Mouse (Mus musculus) E14TG2a.4 (cell line): ENCODE data around the gene Zdhhc18.
A peak's percentile ranks its signal among the peaks of the same experiment; 100 is the strongest.

Experiments used
- H3K27me3 ChIP-seq: 2 replicates; pipeline ENCODE4 v1.6.1; 2014; ENCODE audit warnings: low read length, control low read depth; ENCODE audit not compliant: insufficient read depth
- H3K36me3 ChIP-seq: 2 replicates; pipeline ENCODE4 v1.6.1; 2014; ENCODE audit warnings: low read length, control low read depth; ENCODE audit not compliant: insufficient read depth
- H3K4me1 ChIP-seq: replicated peaks from 2 replicates; pipeline ENCODE4 v1.6.1; 2014; ENCODE audit warnings: low read depth, low read length, control low read depth
- H3K4me3 ChIP-seq: replicated peaks from 2 replicates; pipeline ENCODE4 v1.5.1; 2014; ENCODE audit warnings: mild to moderate bottlenecking, low read length
- H3K9me3 ChIP-seq: 2 replicates; pipeline ENCODE4 v1.6.1; 2014; ENCODE audit warnings: low read length, control low read depth
- CTCF ChIP-seq: conservative IDR thresholded peaks from 2 replicates; pipeline ENCODE4 v1.5.1; 2014; ENCODE audit warnings: low read length
- NANOG ChIP-seq: IDR thresholded peaks from 2 replicates; pipeline ENCODE4 v1.6.1; 2014; ENCODE audit warnings: borderline replicate concordance, low read length, mixed read lengths
- POU5F1 ChIP-seq: IDR thresholded peaks from 2 replicates; pipeline ENCODE4 v1.6.1; 2014; ENCODE audit warnings: low read length, borderline replicate concordance

The Zdhhc18 gene

GRCm38 (mm10) chr4:133574843-133575202 is 75.1 kb downstream of the Zdhhc18 start:
- H3K36me3 ChIP-seq, result peaks cover 22% of the 10 kb centered on the region
- peaks cover 50% of the 10 kb centered on the region for H3K4me1 ChIP-seq
- no peaks in the 10 kb centered on the region for H3K27me3 ChIP-seq

DNA sequence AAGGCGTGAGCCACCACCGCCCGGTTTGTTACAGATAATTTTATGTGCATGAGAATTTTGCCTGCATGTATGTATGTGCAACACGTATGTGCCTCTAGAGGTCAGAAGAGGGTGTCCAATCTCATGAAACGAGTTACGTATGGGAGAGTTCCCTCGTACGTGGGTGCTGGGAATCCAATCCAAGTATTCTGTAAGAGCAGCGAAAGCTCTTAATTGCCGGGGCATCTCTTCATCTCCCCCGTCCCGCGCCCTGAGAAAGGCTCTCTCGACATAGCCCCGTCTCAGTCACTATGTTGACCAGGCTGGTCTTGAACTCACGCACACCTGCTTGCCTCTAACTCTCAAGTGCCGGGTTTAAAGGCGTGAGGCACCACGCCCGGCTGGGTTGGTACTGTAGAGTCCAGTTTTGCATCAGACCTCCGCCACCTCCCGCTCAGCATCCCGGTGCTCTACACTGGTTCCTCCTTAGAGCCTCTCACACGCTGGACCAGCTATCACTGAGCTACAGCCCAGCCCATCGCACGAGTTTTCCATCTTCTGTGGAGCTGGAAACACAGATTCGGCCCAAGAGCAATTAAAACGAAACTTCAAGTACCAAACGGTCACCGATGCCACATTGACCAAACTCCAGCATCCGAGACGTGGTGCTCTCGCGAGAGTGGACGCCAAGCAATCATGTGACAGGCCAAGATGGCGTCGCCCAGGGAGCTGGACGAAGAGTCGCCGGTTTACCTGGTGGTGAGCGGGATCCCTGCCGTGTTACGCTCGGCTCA is 75.7 kb downstream of the Zdhhc18 start, which contains the start of gene Gpatch3:
Gene Gpatch3 (plus strand): TSS at position 676 of the 773 bp plus-strand sequence.
- Histone ChIP-seq H3K36me3 (peaks cover 17% of the 10 kb centered on the region), H3K4me3 (peak within 1 kb of the TSS; percentile 99), H3K4me1 (peaks cover 50% of the 10 kb centered on the region), H3K27me3 (no peaks in the 10 kb centered on the region), H3K9me3 (no peaks in the 10 kb centered on the region)
- TF ChIP-seq CTCF, result 0 out of 2 replicates have a peak, but pooled peaks have one; percentile 1
- no peak for TF ChIP-seq POU5F1

More at GRCm38 (mm10) chr4:133574843-133575202, 75.1 kb downstream of the Zdhhc18 start:
- H3K4me3 ChIP-seq, result peak overlapping the region; percentile 99
- no peak for TF ChIP-seq POU5F1
- TF ChIP-seq CTCF, result no peak
- TF ChIP-seq NANOG, result no peak
- no peaks in the 10 kb centered on the region for H3K9me3 ChIP-seq

GRCm38 (mm10) chr4:133570066-133570466 is 79.9 kb downstream of the Zdhhc18 start:
- Histone ChIP-seq H3K4me1 (peaks cover 31% of the 10 kb centered on the region), H3K4me3 (peak overlapping the region; percentile 65), H3K36me3 (no peaks in the 10 kb centered on the region), H3K9me3 (no peaks in the 10 kb centered on the region), H3K27me3 (no peaks in the 10 kb centered on the region)
- TF ChIP-seq POU5F1 (no peak), NANOG (no peak), CTCF (no peak)

DNA sequence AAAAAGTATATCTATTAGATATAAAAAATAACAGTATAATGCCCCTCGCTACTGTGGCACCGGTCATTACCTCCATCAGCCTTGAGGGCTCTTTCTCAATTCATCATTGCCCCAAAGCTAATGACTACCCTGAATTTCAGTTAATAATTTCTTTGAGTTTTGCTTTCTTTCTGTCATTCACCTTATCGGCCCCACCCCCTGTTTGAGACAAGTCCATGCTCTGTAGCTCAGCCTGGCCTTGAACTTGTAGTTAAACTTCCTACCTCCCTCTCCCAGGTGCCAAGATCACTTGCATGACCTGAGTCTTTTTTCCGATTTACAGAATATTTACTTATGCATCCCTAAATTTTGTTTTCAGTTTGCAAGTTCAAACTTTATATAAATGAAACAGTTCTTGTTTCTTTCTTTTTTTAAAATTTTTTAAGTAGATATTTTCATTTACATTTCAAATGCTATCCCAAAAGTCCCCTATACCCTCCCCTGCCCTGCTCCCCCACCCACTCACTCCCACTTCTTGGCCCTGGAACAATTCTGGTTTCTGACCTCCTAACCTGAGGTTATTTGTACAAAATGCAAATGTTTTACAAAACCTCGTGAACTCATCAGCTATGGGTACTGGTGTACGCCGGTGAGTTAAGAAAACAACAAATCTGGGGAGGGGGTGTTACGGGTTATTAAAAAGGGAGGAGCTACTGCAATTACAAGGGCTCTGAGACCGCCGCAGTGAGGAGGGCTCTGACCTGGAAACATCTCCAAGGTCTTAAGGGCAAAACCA is 80.5 kb downstream of the Zdhhc18 start:
- Histone ChIP-seq H3K27me3 (no peaks in the 10 kb centered on the region), H3K36me3 (no peaks in the 10 kb centered on the region), H3K9me3 (no peaks in the 10 kb centered on the region), H3K4me1 (peaks cover 31% of the 10 kb centered on the region), H3K4me3 (peak overlapping the region; percentile 65)
- TF ChIP-seq CTCF (no peak), NANOG (no peak), POU5F1 (no peak)

GRCm38 (mm10) chr4:133567251-133567650 is 82.7 kb downstream of the Zdhhc18 start:
- Histone ChIP-seq H3K9me3 (no peaks in the 10 kb centered on the region), H3K4me3 (no peak overlapping the region), H3K4me1 (peaks cover 34% of the 10 kb centered on the region), H3K36me3 (no peaks in the 10 kb centered on the region), H3K27me3 (no peaks in the 10 kb centered on the region)
- no peak for TF ChIP-seq CTCF
- no peak for TF ChIP-seq NANOG
- TF ChIP-seq POU5F1, result no peak

DNA sequence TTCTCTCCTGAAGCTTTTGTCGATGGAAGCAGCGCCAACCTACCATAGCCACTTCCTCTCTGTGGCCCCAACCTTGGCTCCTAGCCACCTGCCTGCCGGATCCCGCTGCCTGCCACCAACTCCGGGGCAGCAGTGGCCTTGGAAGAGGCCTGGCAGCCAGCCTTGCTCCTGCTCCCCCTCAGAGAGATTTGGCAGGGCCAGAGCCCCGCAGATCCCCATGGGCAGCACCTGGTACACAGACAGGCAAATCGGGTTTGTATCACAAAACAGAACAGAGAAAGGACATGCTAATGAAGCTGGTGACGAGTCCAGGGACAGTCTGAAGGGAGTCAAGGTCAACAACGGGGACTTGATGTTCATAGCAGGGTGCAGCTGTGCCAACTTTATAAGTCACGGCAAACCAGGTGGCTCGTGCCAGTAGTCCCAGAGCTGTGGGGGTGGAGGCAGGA is 86.8 kb downstream of the Zdhhc18 start:
- Histone ChIP-seq H3K27me3 (no peaks in the 10 kb centered on the region), H3K4me3 (peak overlapping the region; percentile 20; the same call in 1 of the 2 replicates), H3K9me3 (no peaks in the 10 kb centered on the region), H3K4me1 (peaks cover 28% of the 10 kb centered on the region), H3K36me3 (no peaks in the 10 kb centered on the region)
- no peak for TF ChIP-seq NANOG
- no peak for TF ChIP-seq POU5F1
- no peak for TF ChIP-seq CTCF

- Histone ChIP-seq H3K4me1 (peaks cover 23% of the 10 kb centered on the region), H3K36me3 (no peaks in the 10 kb centered on the region), H3K27me3 (peaks cover 6% of the 10 kb centered on the region), H3K4me3 (no peak overlapping the region), H3K9me3 (no peaks in the 10 kb centered on the region)
- TF ChIP-seq POU5F1, result no peak
Measured at GRCm38 (mm10) chr4:133561622-133562021, 88.3 kb downstream of the Zdhhc18 start.

GRCm38 (mm10) chr4:133559846-133560245 is 90.1 kb downstream of the Zdhhc18 start:
- no peaks in the 10 kb centered on the region for H3K9me3 ChIP-seq
- H3K4me3 ChIP-seq, result no peak overlapping the region
- peaks cover 27% of the 10 kb centered on the region for H3K4me1 ChIP-seq
- H3K36me3 ChIP-seq, result no peaks in the 10 kb centered on the region
- H3K27me3 ChIP-seq, result peaks cover 13% of the 10 kb centered on the region
- TF ChIP-seq CTCF, result no peak
- TF ChIP-seq NANOG, result no peak
- no peak for TF ChIP-seq POU5F1
